Mouse (Mus musculus): ENCODE results near the gene Cxcr2.
"Not testable (repeated sequence)": the region's sequence is repeated elsewhere in the genome, so short reads cannot be mapped to it uniquely, and the experiment has no call there.

The Cxcr2 gene

DNA sequence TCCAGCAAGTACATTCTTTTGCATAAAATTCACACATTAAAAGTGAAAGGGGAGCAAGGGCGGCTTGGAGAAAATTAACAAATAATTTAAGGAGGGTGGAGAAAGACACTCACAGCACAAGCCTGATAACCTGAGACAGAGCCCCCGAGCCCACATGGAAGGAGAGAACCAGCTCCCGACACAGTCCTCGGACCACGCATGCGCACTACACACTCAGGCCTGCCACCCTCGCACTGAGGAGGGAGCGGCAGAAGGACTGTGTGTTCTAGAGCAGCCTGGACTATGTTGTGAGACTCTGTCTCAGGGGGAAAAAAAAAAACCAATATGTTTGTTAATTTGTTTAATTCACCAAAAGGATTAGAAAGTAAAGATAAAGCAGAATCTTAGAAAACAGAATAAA, 12.0 kb upstream of the Cxcr2 start:
- no peak for DNase-seq

DNA sequence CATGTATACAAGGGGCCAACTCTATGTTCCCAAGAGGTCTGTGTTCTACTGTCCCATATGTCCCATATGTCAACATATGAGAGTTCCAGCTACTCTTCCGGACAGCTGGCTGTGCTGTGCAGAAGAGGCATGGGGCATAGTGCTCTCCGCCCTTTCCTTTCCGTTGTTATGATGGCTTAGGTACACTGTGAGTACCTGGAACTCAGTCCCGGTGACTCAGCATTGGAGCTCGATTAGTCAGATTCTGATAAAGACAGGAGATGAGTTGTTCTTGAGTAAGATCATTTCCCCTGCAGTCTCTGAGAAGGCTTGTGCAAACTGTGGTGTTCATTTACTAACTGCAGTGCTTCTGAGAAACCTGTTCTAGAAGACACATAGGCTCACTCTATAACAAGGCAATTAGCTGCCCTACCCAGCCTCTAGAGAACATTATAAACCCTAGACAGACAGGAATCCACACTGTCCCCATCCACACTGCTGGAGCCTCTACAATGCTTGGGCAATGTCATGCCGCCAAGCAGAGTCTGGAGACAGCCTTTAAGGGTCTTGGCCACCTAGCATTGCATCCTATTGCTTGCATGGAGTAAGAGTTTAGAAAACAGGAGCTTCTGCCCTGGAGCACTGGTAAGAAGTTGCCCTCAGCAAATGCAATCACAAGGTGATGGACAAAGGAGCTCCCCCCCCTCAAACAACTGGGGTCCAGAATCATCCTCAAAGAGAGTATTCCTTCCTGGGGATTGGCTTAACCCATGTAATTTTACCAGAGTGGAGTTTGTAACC, 4.5 kb upstream of the Cxcr2 start:
- no peak for DNase-seq

DNA sequence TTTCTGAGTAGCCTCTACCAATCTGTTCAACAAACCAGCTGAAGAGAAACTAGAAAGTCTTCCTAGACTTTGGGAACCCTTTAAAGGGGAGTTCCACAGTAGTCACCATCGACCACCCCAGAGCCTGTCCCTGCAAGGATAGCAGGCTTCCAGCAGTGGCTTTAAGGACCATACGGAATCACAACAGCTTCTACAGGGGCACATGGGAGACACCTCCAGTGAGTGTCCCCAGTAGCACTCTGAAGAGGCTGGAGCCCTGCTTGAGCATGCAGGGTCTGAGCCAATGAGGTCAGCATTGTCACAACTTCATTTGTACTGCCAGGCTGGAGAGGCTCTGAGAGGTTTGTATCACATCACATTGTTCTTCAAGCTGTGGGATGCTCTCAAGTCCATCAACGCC, 3.7 kb upstream of the Cxcr2 start:
- no peak for DNase-seq

DNA sequence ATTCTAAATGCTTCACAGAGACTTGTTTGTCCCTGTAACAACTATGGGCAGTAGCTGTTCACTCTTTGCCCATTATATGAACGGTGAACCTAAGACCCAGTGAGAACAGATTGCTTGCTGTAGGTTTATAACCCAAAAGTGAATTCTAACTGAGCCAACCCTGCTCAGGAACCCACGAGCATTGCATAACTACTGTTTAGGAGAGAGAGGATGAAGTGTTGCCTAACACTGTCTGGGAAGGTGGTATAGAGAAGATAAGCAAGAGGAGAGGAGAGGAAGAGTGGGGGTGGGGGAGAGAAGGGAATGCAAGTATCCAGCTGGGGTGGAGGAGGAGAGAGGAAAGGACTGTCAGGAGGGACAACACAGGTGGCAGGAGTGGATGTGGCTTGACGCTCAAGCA, 2.7 kb upstream of the Cxcr2 start:
- DNase-seq: no peak

DNA sequence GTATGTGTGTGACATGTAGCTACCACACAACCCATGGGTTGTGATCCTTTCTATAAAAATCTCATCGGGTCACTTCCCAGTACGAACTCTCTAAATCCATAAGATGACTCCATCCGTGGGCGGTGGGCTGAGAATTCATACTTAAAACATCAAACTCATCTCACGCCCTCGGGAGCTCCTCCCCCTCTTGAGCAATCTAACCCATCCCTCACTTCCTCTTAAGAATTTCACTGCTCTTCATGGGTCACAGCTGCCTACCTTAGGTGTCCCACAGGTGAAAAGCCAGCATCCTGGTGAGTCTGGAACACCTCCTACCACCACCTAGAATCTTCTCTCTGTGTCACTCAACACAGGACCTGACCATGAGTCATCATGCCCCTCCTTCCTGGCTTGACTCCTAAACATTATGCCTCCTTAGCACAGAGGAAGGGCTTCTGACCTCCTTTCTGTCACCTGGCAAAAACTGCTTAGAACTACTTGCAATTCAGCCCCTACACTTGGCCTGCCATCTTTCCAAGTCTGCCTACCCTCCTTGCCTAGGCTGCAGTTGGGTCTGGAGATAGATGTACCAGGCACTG, 1.7 kb downstream of the Cxcr2 start:
- no peak for DNase-seq

DNA sequence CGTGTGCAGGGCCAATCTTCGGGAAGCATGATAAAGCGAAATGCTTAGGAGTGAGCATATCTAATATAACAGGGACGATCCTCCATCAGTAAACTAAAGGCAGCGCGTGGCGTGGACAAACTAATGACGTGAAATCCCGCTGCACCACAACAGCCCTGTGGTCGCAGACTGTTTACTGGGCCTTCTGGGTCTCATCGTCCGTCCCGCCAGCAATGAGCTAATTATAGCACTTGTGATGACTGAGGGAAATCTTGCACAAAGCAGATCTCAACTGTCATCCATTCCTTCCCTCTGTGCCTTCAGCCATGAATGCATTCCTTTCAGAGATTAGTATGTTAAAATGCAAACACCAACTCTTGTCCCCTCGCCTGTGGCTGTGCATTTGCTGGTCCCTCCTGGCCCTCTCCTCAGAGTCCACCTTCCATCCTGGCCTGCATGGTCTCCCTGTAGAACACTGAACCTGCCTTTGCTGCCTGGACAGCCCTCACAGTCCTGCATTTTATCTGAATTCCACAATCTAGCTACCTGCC, 2.7 kb downstream of the Cxcr2 start:
- DNase-seq: peak; percentile 8

DNA sequence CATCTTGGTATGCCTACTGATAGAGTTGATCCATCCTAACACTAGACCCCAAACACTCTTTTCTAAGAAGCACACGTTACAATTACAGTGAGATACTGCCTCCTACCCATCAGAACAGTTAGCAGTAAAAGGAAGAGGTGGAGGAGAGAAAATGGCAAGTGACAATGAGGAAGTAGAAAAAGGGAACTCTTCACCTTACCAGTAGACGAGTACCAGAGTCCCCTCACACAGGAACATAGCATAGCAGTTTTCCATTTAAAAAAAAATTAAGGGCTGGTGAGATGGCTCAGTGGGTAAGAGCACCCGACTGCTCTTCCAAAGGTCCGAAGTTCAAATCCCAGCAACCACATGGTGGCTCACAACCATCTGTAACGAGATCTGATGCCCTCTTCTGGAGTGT, 5.8 kb downstream of the Cxcr2 start:
- not testable (repeated sequence) for DNase-seq

DNA sequence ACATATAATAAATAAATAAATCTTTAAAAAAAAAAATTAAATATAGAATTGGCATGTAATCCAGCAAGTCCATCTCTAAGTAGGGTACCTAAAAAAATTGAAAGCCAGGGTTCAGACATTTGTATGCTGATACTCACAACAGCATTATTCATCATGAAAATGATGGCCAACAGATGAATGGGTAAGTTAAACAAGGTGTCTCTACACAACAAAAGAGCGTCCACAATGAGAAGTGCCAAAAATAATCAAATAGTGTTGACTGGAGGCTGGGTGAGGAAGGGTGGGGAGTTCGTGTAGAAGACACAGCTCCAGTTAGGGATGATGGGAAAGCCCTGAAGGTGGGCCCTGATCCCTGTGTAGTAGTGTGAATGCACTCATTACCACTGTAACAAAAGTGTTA, 6.2 kb downstream of the Cxcr2 start:
- no peak for DNase-seq

DNA sequence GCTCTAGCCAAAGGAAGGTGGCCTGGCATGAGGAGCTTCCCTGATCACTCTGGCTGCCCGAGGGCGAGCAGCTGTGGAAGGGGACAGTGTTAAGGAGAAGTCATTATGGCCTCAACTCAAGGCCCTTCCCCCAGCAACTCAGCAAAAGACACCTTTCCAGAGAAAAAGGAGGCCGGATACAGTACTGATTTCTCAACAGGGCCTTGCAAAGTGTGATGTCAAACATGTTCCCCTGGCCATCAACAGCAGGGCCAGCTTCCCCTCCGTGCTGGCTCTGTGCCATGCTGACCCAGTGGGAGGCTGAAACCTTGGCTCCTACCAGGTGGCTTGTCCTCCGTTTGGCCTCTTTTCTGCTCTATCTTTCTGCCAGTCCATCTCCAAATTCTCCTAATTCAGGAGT, 13.3 kb downstream of the Cxcr2 start:
- DNase-seq: no peak

DNA sequence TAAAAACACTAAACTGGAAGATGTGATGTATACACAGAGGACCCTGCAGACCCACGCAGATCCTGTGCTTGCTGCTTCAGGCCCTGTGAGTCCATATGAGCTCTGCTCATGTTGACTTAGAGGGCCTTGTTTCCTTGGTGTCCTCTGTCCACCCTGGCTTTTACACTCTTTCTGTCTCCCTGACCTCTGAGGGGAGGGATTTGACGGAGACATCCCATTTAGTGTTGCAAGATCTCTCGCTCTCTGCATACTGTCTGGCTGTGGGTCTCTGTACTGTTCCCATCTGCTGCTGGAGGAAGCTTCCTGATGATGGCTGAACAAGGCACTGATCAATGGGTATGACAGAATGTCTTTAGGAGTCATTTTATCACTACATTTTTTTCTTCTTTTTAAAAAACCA, 15.9 kb downstream of the Cxcr2 start:
- DNase-seq: no peak

DNA sequence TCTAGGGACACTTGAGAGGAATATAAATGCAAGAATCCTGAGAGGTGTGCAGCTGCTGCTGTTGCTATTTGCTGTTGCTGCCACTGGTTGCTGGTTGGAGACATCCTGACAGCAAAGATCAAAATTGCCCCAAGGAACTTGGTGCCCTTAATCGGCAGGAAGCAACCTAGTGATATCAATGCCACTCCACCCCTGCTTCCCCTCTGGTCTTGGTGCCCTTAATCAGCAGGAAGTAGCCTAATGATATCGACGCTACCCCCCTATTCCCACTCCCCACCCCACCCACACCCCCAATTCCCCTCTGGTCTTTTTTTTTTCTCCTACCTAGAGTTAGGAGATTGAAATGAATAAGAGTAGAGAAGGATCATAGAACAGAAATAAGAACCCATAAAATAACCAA, 18.9 kb downstream of the Cxcr2 start:
- DNase-seq: no peak

DNA sequence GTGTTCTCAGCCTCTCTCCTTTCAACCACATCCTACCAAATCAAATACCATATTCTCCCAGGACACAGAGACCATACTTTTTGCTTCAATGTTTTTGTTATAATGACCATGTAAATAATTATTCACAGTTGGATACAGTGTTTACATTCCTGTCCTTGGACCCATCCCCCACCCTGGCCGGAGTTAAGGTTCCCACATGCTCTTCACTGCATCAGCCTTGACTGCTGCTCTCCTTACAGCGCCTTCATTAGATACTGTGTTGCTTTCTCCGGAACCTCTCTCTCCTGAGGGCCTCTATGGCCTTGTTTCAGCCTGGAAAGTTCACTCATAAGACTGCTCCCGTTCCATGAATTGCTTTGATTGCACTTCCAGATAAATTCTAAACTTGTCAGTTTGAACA, 21.9 kb downstream of the Cxcr2 start:
- DNase-seq: no peak

DNA sequence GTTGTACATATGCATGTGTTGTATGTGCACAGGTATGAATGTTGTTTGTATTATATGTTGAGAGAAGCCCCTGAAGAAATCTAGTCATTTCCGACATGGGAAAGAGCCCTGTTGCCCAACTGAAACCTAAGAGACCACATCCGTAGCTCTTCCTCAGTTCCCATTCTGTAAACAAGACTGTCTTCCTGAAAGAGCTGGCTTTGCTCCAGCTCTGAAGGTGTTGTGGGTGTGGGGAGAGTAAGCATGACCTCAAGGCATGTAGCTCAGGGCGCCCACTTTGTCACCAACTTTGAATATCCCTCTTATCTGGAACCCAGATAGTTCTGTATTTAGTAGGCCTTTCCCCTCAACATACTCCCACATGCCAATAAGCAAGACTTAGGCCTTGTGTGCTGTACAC, 24.8 kb downstream of the Cxcr2 start:
- DNase-seq: no peak

DNA sequence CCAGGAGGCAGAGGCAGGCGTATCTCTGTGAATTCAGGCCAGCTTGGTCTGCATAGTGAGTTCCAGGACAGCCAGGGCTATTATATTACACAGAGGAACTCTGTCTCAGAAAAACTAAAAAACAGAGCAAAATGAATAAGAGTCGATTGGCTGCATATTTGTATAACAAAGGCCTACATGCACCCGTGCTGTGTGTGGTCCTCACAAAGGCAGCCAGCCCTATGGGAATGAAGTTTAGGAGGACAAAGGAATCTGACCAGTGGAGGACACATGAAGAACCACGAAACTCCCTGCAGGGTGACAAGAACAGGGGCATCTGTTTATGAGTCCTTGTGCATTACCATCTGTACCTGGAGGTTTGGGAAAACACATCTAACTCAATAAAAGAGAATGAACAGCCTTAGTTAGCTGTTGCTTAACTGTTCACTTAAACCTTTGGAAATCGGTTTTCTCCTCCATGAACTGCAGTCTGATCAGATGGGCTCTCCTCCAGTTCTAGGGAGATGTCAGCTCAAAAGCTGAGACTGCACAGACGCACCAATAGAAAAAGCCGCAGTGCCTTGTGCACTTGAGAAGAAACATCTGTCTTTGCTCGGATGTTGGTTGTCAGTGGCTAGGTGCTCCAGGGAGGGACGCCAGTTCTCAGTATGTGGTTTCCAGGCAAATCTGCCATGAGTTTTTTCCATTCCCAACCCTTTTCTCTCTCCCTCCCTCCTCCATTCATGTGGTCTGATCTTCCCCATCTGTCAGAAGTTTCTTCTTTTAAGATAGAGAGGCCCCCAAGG, 26.0 kb downstream of the Cxcr2 start:
- DNase-seq: no peak

DNA sequence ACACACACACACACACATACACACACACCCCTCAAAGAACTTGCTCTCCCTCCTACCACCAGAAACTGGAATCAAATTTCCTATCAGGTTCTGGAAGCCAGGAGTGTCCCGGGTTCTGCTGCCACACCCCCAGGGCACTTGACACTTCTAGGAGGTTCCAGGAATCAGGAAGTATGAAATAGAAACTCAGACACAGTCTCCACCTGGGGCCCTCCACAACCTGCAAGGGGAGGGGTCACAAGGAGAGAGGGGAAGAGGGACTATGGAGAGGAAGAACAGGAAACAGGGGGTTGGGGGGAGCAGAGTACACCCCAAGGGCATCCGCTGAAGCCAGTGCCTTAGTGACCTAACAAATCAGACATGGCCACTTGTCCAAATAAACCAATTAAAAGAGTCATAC, 27.7 kb downstream of the Cxcr2 start:
- DNase-seq: no peak

DNA sequence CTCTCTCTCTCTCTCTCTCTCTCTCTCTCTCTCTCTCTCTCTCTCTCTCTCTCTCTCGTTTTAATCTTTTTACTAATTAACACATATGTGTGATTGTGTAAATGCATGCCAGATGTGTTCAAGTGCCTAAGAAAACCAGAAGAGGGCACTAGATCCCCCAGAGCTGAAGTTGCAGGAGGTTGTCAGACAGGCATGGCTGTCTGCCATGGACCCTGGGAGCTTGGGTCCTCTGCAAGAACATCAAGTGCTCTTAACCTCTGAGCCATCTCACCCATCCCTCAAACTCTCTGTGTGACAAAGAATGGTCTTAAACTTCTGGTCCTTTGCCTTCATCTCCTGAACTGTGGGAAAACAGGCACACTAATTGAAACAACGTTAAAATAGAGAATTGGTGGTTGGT, 29.2 kb downstream of the Cxcr2 start:
- no peak for DNase-seq

DNA sequence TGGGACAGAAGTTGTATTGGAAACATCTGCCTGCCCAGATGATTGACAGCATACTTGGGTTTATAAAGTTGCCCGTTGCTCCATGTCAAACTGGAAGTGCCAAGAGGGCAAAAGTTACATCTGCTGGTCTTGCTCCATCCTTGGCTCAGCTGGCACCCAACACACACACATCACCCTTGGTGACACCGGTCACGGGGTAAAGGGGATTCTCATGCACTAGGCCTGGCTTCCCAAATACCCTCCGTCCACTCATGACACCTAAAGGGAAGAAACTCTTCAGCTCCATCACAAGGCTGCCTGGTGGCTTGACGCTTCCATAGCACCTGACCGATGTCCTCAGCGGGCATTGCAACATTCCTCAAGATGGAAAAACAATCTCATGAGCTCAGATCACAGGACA, 36.7 kb downstream of the Cxcr2 start:
- no peak for DNase-seq

DNA sequence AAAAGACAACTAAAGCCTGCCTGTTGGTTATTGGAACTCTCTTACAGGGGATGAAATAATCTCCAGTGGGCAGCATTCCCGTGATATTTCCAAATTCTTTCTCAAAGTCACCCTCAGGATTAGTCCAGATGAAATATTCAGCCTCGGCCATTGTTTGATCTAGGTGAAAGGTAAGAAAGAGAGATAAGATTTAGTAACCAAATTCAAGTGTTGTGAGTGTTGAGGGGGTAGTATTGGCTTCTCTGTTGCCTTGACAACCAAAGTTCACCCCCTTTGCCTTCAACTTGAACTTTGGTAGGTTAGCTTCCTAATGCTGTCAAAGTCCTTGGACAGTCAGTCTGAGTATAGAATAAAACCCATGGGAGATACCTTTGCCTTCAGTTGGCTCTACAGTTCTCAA, 38.9 kb downstream of the Cxcr2 start:
- no peak for DNase-seq

DNA sequence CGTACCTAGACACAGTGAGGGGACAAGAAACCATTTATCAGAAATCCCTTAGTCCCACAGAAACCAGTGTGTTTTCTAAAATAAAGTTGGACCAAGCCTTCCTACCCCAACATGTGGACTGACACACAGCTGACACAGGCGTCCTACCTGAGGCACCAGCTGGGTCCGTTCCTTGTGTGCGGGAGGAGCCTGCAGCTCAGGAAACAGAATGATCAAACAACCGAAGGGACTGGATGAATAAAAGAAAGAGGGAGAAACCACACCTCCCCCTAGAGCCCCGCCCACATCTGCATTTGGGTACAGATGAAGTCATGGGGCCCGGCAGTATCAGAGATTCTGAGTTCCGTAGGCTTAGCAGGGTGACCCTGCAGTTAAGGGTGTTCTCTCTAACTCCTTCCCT, 40.7 kb downstream of the Cxcr2 start, which contains the start of gene Cxcr1:
Cxcr1 (minus strand) TSS at position 187 of the 400 bp plus-strand sequence.
- DNase-seq: no peak

DNA sequence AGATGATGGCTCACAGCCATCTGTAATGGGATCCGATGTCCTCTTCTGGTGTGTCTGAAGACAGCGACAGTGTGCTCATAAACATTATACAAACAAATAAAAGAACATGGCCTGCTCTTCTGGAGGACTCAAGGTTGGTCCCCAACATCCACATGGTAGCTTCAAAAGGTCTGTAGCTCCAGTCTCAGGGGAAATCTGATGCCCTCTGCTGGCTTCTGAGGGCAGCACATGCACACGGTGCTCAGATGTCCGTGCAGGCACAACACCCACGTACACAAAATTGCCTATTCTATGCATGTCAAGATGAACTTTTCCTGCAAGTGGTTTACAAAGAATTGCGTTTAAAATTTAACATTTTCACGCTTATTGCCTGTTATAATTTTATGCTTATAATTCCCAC, 42.2 kb downstream of the Cxcr2 start:
- peak; percentile 45 for DNase-seq

DNA sequence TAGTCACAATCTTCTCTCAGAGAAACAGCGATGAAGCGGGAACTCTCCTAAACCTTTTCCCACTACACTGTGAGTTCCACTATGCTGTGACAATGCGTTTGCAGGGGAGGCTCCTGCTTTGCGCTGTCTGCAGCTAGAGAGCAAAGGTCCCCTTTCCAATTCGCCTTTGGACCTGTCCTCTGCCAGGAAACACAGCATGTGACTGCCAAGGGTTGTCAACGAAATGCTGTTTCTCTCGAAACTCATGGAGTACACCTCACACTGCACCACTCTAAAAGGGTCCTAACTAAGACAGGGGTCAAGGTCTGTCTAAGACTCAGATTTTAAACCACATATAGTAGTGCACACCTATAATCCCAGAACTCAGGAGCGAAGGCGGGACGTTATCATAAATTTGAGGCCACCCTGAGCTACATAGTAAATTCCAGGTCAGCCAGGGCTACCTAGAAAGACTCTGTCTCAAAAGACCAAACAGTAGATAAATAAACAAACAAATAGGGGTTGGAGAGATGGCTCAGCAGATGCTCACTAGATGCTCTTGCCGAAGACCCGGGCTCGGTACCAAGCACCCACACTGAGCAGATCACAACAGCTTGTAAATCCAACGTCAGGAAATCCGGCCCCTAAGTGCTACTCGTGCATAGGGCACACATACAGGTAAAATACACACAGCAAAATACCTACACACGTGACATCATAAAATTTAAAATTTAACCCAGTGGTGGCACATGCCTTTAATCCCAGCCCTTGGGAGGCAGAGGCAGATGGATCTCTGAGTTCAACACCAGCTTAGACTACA, 43.0 kb downstream of the Cxcr2 start:
- DNase-seq: no peak

DNA sequence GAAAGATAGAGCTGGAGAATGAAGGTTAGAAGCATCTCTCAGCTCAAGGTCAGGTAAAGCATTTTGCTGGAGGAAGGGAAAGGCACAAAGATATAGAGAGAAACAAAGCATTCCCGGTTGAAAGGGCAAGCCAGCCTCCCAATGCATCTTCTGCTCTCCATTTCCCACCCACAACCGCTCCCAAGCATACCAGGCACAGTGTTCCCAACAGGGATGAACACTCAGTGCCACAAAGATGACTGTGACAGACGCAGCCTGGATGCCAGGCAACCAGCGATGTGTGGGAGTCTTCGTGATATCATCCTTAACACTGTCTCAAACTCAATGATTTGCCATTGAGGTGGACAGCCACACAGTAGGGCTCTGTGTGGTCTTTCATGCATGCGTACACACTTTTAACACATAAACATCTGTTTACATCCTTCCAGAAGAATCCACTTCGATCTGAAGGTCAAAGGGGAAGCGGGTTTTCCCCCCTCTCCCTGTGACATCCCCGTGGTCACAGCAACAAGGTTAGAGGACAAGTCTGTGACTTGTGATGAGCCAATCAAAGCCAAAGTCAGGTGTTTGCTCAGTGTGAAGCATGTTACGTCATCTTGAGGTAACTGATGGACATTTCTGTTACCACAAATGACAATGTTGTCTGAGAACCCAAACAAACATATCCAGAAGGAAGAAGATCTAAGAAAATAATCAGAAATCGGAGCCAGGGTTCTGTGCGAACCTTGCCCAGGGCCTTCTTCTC, 44.1 kb downstream of the Cxcr2 start:
- DNase-seq: no peak
